Mouse (Mus musculus) brain, embryonic 14.5 days (tissue): Measurements from ENCODE around the gene Castor2.
A peak's percentile ranks its signal among the peaks of the same experiment; 100 is the strongest.

Source experiments
- CTCF ChIP-seq: fragments of 200-500 bp; IDR thresholded peaks from 2 replicates; pipeline ENCODE4 v1.5.1; 2012; ENCODE audit warnings: inconsistent platforms, mild to moderate bottlenecking, moderate library complexity, borderline replicate concordance; ENCODE audit not compliant: insufficient read depth, insufficient read length; ENCODE audit errors: extremely low read depth
- POLR2A ChIP-seq: fragments of 200-500 bp; IDR thresholded peaks from 2 replicates; pipeline ENCODE4 v1.6.1; 2012; ENCODE audit warnings: mild to moderate bottlenecking, inconsistent platforms, borderline replicate concordance; ENCODE audit not compliant: poor library complexity, insufficient read depth, insufficient read length, severe bottlenecking; ENCODE audit errors: extremely low read depth

- TF ChIP-seq CTCF = peak; percentile 6; the same call in 1 of the 2 replicates
- no peak for TF ChIP-seq POLR2A
These were observed 14.3 kb upstream of the Castor2 start for GRCm38 (mm10) chr5:134085227-134085626.
